Mouse (Mus musculus): ENCODE data around the gene Snx10. TPM values are rescaled to one million over a fixed set of nuclear protein-coding genes. Genes with fewer than 3 reads are reported as not detected.

The Snx10 gene
- polyA plus RNA-seq (2014; fragmentation: Illumina TruSeq; extraction: RNeasy Lipid Tissue Mini Kit (QIAGEN cat#74804); ENCODE audit: insufficient read depth, low read depth, low replicate concordance), result 15.4 TPM

GRCm38 (mm10) chr6:51523807-51524320, at the start of gene Snx10:
TSS of gene Snx10 (plus strand) at chr6:51523901.

Other genes starting within 250 kb of the Snx10 start
- 1.8 TPM for gene Nfe2l3, start 91.2 kb upstream of the Snx10 start, polyA plus RNA-seq (2014; fragmentation: Illumina TruSeq; extraction: RNeasy Lipid Tissue Mini Kit (QIAGEN cat#74804); ENCODE audit: insufficient read depth, low read depth, low replicate concordance)
- 417 TPM for gene Hnrnpa2b1, start 54.0 kb upstream of the Snx10 start, polyA plus RNA-seq (2014; fragmentation: Illumina TruSeq; extraction: RNeasy Lipid Tissue Mini Kit (QIAGEN cat#74804); ENCODE audit: insufficient read depth, low read depth, low replicate concordance)
- gene Cbx3, start 53.5 kb upstream of the Snx10 start, polyA plus RNA-seq (2014; fragmentation: Illumina TruSeq; extraction: RNeasy Lipid Tissue Mini Kit (QIAGEN cat#74804); ENCODE audit: insufficient read depth, low read depth, low replicate concordance), result 88.8 TPM